Mouse (Mus musculus) stomach, embryonic 16.5 days (tissue): ENCODE data around the gene Pfdn4. TPM values are rescaled to one million over a fixed set of nuclear protein-coding genes. Genes with fewer than 3 reads are reported as not detected.
"Not testable (repeated sequence)": the region's sequence is repeated elsewhere in the genome, so short reads cannot be mapped to it uniquely, and the experiment has no call there.

Experiments
- ATAC-seq: fragments of 200-750 bp; cut with Nextera tagmentation; 2 replicates; pipeline ENCODE4 v1.8.0; 2017; ENCODE audit warnings: moderate number of reproducible peaks, moderate TSS enrichment; ENCODE audit not compliant: insufficient read depth, low FRiP score
- H3K27ac ChIP-seq: fragments of 300-500 bp; sonication (generic); 2 replicates; pipeline ENCODE4 v1.5.1; 2014; ENCODE audit warnings: low read length
- H3K27me3 ChIP-seq: fragments of 300-500 bp; sonication (generic); 2 replicates; pipeline ENCODE4 v1.6.1; 2014; ENCODE audit warnings: low read length, control low read depth, mixed read lengths; ENCODE audit not compliant: control insufficient read depth, insufficient read depth
- H3K36me3 ChIP-seq: fragments of 300-500 bp; sonication (generic); 2 replicates; pipeline ENCODE4 v1.6.1; 2014; ENCODE audit warnings: low read length; ENCODE audit not compliant: control insufficient read depth, insufficient read depth
- H3K4me1 ChIP-seq: fragments of 300-500 bp; sonication (generic); 2 replicates; pipeline ENCODE4 v1.6.1; 2014; ENCODE audit warnings: low read length, control low read depth, mixed read lengths; ENCODE audit not compliant: control insufficient read depth, insufficient read depth
- H3K4me2 ChIP-seq: fragments of 300-500 bp; sonication (generic); 2 replicates; pipeline ENCODE4 v1.6.1; 2014; ENCODE audit warnings: low read depth, low read length, mixed read lengths
- H3K4me3 ChIP-seq: fragments of 300-500 bp; sonication (generic); replicated peaks from 2 replicates; pipeline ENCODE4 v1.5.1; 2014; ENCODE audit warnings: mild to moderate bottlenecking, low read length
- H3K9ac ChIP-seq: fragments of 300-500 bp; sonication (generic); 2 replicates; pipeline ENCODE4 v1.6.1; 2014; ENCODE audit warnings: low read length
- H3K9me3 ChIP-seq: fragments of 300-500 bp; sonication (generic); replicated peaks from 2 replicates; pipeline ENCODE4 v1.6.1; 2016; ENCODE audit warnings: low read length, control low read depth; ENCODE audit not compliant: control insufficient read depth
- WGBS: fragments of 180-500 bp; shearing (Covaris S2); extraction: QIAGEN DNeasy Blood & Tissue Kit; methylation state at CpG from one replicate; pipeline ENCODE4 v1.1.7; 2014; 5-methylcytosine and 5-hydroxymethylcytosine counted together
- polyA plus RNA-seq: library from polyadenylated mRNA; unstranded; fragments of >200 nt; fragmentation: Nextera tagmentation; extraction: Ambion mirVana; gene quantifications from 2 replicates; pipeline ENCODE4 v1.2.1, GENCODE M21; 2015

Pfdn4 gene
- polyA plus RNA-seq = 53.0 and 67.3 TPM in 2 replicates

GRCm38 (mm10) chr2:170496154-170496930 is at the start of gene Pfdn4:
Pfdn4 (plus strand) TSS chr2:170496428.
- Histone ChIP-seq H3K4me3 (peak within 1 kb of the TSS; percentile 9), H3K4me1 (0 out of 2 replicates have a peak, but pooled peaks cover 6% of the 10 kb centered on the region), H3K4me2 (peak within 1 kb of the TSS; percentile 36), H3K36me3 (no peaks in the 10 kb centered on the region), H3K27ac (no peak within 1 kb of the TSS), H3K9me3 (no peaks in the 10 kb centered on the region), H3K27me3 (peaks cover 62% of the 10 kb centered on the region), H3K9ac (no peak within 1 kb of the TSS)
- 1% methylated on average over 46 of the region's 46 CpGs for WGBS
- no peak for ATAC-seq

- no peaks in the 10 kb centered on the region for H3K36me3 ChIP-seq
- H3K4me2 ChIP-seq = no peak overlapping the region
- no peak overlapping the region for H3K9ac ChIP-seq
- no peak overlapping the region for H3K4me3 ChIP-seq
- H3K27me3 ChIP-seq = no peaks in the 10 kb centered on the region
- WGBS = 43% methylated on average over 5 of the region's 5 CpGs
- no peaks in the 10 kb centered on the region for H3K9me3 ChIP-seq
- H3K4me1 ChIP-seq = no peaks in the 10 kb centered on the region
- ATAC-seq = no peak
- H3K27ac ChIP-seq = no peak overlapping the region
Observed at GRCm38 (mm10) chr2:170446843-170447383, 49.3 kb upstream of the Pfdn4 start.

- H3K4me1 ChIP-seq = no peaks in the 10 kb centered on the region
- no peak overlapping the region for H3K4me3 ChIP-seq
- no peaks in the 10 kb centered on the region for H3K9me3 ChIP-seq
- H3K9ac ChIP-seq = no peak overlapping the region
- WGBS = 73% methylated on average over 10 of the region's 10 CpGs
- H3K27ac ChIP-seq = no peak overlapping the region
- no peak overlapping the region for H3K4me2 ChIP-seq
- H3K27me3 ChIP-seq = no peaks in the 10 kb centered on the region
- no peak for ATAC-seq
- no peaks in the 10 kb centered on the region for H3K36me3 ChIP-seq
Observed at GRCm38 (mm10) chr2:170447651-170448050, 48.6 kb upstream of the Pfdn4 start.

- H3K4me1 ChIP-seq = no peaks in the 10 kb centered on the region
- ATAC-seq = peak; percentile 79; the same call in 1 of the 2 replicates
- H3K9ac ChIP-seq = no peak overlapping the region
- 5% methylated on average over 9 of the region's 9 CpGs for WGBS
- no peak overlapping the region for H3K27ac ChIP-seq
- H3K27me3 ChIP-seq = no peaks in the 10 kb centered on the region
- no peak overlapping the region for H3K4me3 ChIP-seq
- H3K4me2 ChIP-seq = peak overlapping the region; percentile 33
- H3K36me3 ChIP-seq = no peaks in the 10 kb centered on the region
- H3K9me3 ChIP-seq = no peaks in the 10 kb centered on the region
Observed at GRCm38 (mm10) chr2:170450933-170451332, 45.3 kb upstream of the Pfdn4 start.

- not testable (repeated sequence) for H3K27ac ChIP-seq, H3K9ac ChIP-seq, ATAC-seq, H3K36me3 ChIP-seq, H3K4me1 ChIP-seq, H3K4me2 ChIP-seq, H3K27me3 ChIP-seq, H3K9me3 ChIP-seq, H3K4me3 ChIP-seq
- WGBS = 54% methylated on average over 3 of the region's 4 CpGs
Observed at GRCm38 (mm10) chr2:170453809-170454208, 42.4 kb upstream of the Pfdn4 start.

GRCm38 (mm10) chr2:170459183-170459582 is 37.0 kb upstream of the Pfdn4 start:
- 66% methylated on average over 10 of the region's 10 CpGs for WGBS
- Histone ChIP-seq H3K9ac (no peak overlapping the region), H3K4me2 (no peak overlapping the region), H3K36me3 (no peaks in the 10 kb centered on the region), H3K4me1 (no peaks in the 10 kb centered on the region), H3K4me3 (no peak overlapping the region), H3K9me3 (no peaks in the 10 kb centered on the region), H3K27me3 (peaks cover 3% of the 10 kb centered on the region; the same call in 1 of the 2 replicates), H3K27ac (no peak overlapping the region)
- ATAC-seq = no peak

GRCm38 (mm10) chr2:170459805-170460204 is 36.4 kb upstream of the Pfdn4 start:
- Histone ChIP-seq H3K4me1 (no peaks in the 10 kb centered on the region), H3K27me3 (peaks cover 3% of the 10 kb centered on the region; the same call in 1 of the 2 replicates), H3K4me3 (no peak overlapping the region), H3K4me2 (no peak overlapping the region), H3K27ac (no peak overlapping the region), H3K9ac (no peak overlapping the region), H3K36me3 (no peaks in the 10 kb centered on the region), H3K9me3 (no peaks in the 10 kb centered on the region)
- ATAC-seq = 0 out of 2 replicates have a peak, but pooled peaks have one; percentile 37
- WGBS = 24% methylated on average over 9 of the region's 9 CpGs

- H3K27me3 ChIP-seq = peaks cover 3% of the 10 kb centered on the region; the same call in 1 of the 2 replicates
- no peak overlapping the region for H3K4me2 ChIP-seq
- no peaks in the 10 kb centered on the region; the same call in 1 of the 2 replicates for H3K4me1 ChIP-seq
- no peak overlapping the region for H3K27ac ChIP-seq
- ATAC-seq = no peak
- 66% methylated on average over 7 of the region's 7 CpGs for WGBS
- no peaks in the 10 kb centered on the region for H3K36me3 ChIP-seq
- H3K9me3 ChIP-seq = no peaks in the 10 kb centered on the region
- H3K4me3 ChIP-seq = no peak overlapping the region
- H3K9ac ChIP-seq = no peak overlapping the region
Observed at GRCm38 (mm10) chr2:170461652-170462051, 34.6 kb upstream of the Pfdn4 start.

- H3K27me3 ChIP-seq = peaks cover 3% of the 10 kb centered on the region; the same call in 1 of the 2 replicates
- no peak for ATAC-seq
- no peak overlapping the region for H3K4me2 ChIP-seq
- no peaks in the 10 kb centered on the region for H3K36me3 ChIP-seq
- no peak overlapping the region for H3K4me3 ChIP-seq
- no peak overlapping the region for H3K27ac ChIP-seq
- H3K9ac ChIP-seq = no peak overlapping the region
- 47% methylated on average over 3 of the region's 4 CpGs for WGBS
- peaks cover 3% of the 10 kb centered on the region; the same call in 1 of the 2 replicates for H3K4me1 ChIP-seq
- H3K9me3 ChIP-seq = no peaks in the 10 kb centered on the region
Observed at GRCm38 (mm10) chr2:170464817-170465216, 31.4 kb upstream of the Pfdn4 start.
